Mouse (Mus musculus): ENCODE measurements around the gene Zfpl1.
A peak's percentile ranks its signal among the peaks of the same experiment; 100 is the strongest.
"Not testable (repeated sequence)": the region's sequence is repeated elsewhere in the genome, so short reads cannot be mapped to it uniquely, and the experiment has no call there.

The Zfpl1 gene

DNA sequence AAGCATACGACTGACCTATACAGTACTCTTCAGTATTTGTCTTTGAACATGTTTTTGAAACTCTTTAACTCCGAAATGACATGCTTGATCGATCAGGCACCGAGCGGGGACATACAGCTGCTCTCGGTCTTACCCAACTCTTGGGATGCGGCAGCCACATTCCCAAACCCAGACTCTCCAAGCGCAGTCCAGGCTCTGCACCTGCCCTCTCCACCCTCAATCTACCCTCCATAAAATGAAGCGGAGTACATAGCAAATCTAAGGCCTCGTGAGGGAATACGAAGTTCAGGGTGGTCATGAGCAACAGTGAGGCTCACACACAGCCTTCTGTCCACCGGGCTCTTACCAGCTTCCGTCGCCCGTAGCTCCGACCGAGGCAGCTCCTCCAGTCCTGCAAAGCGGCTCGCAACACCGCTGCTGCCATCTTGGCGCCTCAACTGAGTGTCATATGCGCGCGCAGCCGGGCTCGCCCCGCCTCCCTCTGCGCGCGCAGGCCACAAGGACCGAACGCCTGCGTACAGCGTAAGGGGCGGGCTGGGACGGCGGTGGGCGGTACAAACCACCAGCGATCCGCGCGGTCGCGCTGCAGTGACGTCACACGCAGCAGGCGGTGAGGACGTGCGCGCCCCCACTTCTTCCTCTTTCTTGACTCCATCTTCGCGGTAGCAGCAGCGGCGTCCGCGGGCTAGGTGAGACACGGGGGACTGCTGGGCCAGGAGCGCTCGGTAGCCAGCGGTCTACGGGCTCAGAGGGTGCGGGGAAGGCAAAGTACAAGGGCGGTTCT lies 27.3 kb downstream of the Zfpl1 start, which contains the start of the genes Mrpl49 and Fau:
TSS of gene Mrpl49 (minus strand) at position 473 of the 784 bp plus-strand sequence.
TSS of gene Fau (plus strand) at position 532 of the 784 bp plus-strand sequence.
- DNase-seq: peak; percentile 98 to 99

- DNase-seq: no peak
Observed at GRCm38 (mm10) chr19:6056696-6057095, 28.1 kb downstream of the Zfpl1 start.

DNA sequence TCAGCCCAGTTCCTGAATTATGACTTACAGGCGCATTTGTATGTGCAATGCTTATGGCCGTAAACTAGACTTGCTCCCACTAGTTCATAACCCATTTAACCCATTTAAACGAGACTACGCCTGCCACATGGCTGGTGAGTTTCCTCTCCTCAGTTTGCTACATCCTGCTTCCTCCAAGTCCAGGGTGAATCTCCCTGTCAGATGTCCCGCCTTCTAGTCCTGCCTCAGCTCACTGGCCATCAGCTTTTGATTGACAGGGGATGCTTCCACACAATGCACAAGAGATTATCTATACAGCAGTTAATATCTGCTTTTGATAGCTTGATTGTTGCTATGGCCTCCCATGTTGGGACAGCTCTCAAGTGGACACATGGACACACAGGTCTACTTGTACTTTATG lies 30.5 kb downstream of the Zfpl1 start:
- no peak for DNase-seq

- DNase-seq: no peak
Observed at GRCm38 (mm10) chr19:6052516-6052915, 32.2 kb downstream of the Zfpl1 start.

DNA sequence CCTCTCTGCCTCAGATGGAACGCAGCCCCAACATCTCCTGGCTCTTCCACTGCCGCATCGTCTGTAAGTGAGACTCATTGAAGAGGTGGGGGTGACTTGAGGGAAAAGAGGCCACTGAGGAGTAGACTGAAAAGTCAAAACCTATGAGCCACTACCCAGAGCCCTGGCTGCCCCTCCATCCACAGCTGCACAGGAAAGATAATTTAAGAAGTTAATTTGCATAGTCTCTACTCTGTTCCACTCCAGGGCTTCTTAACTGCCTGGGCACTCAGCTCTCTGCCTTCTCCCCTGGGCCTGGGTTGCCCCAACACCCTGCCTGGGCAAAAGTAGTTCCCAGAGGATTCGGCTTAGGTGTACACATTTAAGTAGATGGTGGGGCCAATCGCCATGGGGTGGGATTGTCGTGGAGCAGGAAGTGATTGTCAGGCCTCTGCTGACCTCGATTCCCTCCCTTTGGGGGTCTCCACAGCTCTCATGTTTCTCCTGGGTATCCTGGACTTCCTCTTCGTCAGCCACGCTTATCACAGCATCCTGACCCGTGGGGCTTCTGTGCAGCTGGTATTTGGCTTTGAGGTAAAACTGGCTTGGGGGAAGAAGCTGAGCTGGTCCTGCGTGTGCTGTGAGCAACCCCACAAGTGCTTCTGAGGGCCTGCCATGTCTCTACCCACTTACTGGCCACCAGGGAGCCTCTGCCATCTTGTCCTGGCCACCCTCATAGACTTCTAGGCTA lies 35.9 kb downstream of the Zfpl1 start:
- DNase-seq: peak; percentile 59 to 64

DNA sequence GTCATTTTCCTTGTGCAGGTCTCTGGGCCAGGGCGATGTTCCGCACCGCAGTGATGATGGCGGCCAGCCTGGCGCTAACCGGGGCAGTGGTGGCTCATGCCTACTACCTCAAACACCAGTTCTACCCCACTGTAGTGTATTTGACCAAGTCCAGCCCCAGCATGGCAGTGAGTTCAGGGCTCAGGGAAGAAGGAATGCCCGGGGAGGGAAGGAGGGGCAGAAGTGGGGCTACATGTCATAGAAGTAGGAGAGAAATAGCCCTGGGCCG lies 36.9 kb downstream of the Zfpl1 start:
- DNase-seq: no peak

- no peak for DNase-seq
Observed at GRCm38 (mm10) chr19:6047154-6047898, 37.4 kb downstream of the Zfpl1 start.

DNA sequence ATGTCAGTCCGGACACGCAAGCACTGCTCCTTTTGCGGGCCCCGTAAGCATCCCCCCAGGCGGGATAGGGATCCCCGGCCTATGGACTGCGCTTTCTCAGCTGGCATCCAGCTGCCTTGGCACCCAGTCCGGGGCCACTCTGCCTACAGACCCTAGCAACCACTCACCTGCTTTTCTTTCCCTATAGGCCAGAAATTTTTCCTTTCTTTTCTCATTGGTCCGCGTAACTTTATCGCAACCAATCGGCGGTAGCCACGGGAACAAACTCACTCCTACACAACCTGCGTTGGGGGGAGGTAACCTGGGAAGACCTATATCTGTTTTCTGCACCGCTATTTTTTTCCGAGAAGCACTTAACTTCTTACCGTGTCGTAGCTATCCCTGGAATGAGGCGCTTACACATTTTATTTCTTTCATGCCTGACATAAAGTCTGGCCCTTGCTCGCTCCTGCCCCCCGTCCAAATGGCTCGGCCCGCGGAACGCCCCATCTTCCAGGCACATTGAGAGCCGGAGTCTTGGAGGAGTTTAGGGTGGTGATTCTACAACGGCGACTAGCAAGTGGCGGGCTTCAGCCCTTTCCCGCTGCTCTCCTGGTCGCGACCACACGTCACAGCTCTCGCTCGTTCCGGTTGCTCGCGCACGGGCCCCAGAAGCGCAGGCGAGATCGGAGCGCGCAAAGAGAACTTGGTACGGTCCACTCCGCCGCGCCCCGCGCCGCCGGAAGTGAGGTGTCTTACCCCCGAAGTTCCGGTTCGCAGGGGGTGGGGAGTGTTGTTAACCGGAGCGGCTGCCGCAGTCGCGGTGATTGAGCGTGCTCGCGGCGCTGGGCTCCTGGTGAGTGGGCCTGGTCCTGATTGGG lies 38.2 kb downstream of the Zfpl1 start, which contains the start of gene Syvn1:
TSS of gene Syvn1 (plus strand) at position 283 of the 860 bp plus-strand sequence.
- peak; percentile 82 to 87 for DNase-seq

- DNase-seq: no peak
Observed at GRCm38 (mm10) chr19:6045366-6046293, 39.1 kb downstream of the Zfpl1 start.

- not testable (repeated sequence) for DNase-seq
Observed at GRCm38 (mm10) chr19:6044102-6044501, 40.7 kb downstream of the Zfpl1 start.

- DNase-seq: no peak
Observed at GRCm38 (mm10) chr19:6042293-6042692, 42.5 kb downstream of the Zfpl1 start.

DNA sequence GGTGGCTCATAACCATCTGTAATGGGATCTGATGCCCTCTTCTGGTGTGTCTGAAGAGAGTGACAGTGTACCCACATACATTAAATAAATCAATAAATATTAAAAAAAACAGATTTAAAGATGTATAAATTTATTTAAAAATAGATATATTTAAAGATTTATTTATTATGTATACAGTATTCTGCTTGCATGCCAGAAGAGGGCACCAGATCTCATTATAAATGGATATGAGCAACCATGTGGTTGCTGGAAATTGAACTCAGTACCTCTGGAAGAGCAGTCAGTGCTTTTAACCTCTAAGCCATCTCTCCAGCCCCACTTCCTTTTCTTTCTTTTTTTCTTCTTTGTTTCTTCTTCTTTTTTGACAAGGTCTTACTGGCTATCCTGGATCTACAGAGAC lies 44.8 kb downstream of the Zfpl1 start:
- no peak for DNase-seq

GRCm38 (mm10) chr19:6038326-6038725 lies 46.4 kb downstream of the Zfpl1 start:
- no peak for DNase-seq

DNA sequence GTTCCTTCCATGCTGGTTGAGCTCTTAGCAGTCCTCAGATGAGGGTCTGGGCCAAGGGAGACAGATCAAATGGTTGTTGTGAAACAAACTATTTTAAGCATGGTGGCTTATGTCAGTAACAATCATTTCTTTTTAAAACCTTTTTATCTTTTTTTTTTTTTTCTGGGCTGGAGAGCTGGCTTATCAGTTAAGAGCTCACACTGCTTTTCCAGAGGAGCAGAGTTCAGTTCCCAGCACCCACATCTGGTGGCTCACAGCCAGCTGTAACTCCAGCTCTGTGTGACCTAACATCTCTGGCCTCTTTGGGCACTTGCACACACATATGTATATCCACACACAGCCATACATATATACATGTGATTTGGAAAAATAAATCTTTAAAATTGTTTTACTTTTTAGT lies 47.1 kb downstream of the Zfpl1 start:
- no peak for DNase-seq

DNA sequence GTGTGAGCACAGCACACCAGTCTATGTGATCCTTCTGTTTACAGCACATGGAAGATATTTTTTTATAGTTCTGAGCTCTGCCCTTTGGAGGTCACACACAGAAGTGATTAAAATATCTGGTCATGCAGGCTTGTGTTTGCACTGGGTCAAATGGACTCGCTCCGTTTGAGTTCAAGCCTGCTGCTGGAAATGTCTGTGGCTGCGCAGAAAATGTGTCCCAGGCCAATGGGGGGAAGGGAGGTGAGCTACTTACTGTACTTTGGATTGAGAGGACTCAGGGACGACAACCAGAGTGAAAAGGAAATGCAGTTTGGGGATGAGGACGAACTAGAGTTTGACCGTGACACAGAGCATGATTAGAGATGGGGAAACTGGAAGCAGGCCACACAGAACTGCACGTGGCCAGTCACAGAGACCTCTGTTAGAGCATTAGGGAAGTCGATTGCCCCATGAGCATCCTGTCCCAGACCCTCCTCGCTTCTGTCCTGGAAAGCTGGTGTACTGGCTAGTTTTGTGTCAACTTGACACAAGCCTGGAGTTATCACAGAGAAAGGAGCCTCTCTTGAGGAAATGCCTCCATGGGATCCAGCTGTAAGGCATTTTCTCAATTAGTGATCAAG lies 48.7 kb downstream of the Zfpl1 start:
- no peak for DNase-seq

Data from spleen, adult 18-20 months (tissue).